Mouse (Mus musculus) forebrain, embryonic 13.5 days (tissue): Measurements from ENCODE around the gene Sos1. TPM values are rescaled to one million over a fixed set of nuclear protein-coding genes. Genes with fewer than 3 reads are reported as not detected.

Experiments used
- ATAC-seq: fragments of 200-750 bp; cut with Nextera tagmentation; 2 replicates; pipeline ENCODE4 v1.8.0; 2017
- H3K27ac ChIP-seq: fragments of 300-500 bp; sonication (generic); 2 replicates; pipeline ENCODE4 v1.5.1; 2015; ENCODE audit warnings: inconsistent platforms, mild to moderate bottlenecking, moderate library complexity
- H3K27me3 ChIP-seq: fragments of 300-500 bp; sonication (generic); 2 replicates; pipeline ENCODE4 v1.6.1; 2015; ENCODE audit warnings: mild to moderate bottlenecking, inconsistent platforms
- H3K36me3 ChIP-seq: fragments of 300-500 bp; sonication (generic); 2 replicates; pipeline ENCODE4 v1.6.1; 2015; ENCODE audit warnings: mild to moderate bottlenecking, inconsistent platforms; ENCODE audit not compliant: poor library complexity, severe bottlenecking
- H3K4me1 ChIP-seq: fragments of 300-500 bp; sonication (generic); 2 replicates; pipeline ENCODE4 v1.6.1; 2015; ENCODE audit warnings: inconsistent platforms
- H3K4me2 ChIP-seq: fragments of 300-500 bp; sonication (generic); 2 replicates; pipeline ENCODE4 v1.6.1; 2015; ENCODE audit warnings: inconsistent platforms, mild to moderate bottlenecking, moderate library complexity
- H3K4me3 ChIP-seq: fragments of 300-500 bp; sonication (generic); 2 replicates; pipeline ENCODE4 v1.5.1; 2015; ENCODE audit warnings: mild to moderate bottlenecking, inconsistent platforms
- H3K9ac ChIP-seq: fragments of 300-500 bp; sonication (generic); 2 replicates; pipeline ENCODE4 v1.6.1; 2015; ENCODE audit warnings: mild to moderate bottlenecking, inconsistent platforms
- H3K9me3 ChIP-seq: fragments of 300-500 bp; sonication (generic); replicated peaks from 2 replicates; pipeline ENCODE4 v1.6.1; 2016; ENCODE audit warnings: inconsistent platforms
- WGBS: fragments of 180-500 bp; shearing (Covaris S2); methylation state at CpG from one replicate; pipeline ENCODE4 v1.1.7; 2015; 5-methylcytosine and 5-hydroxymethylcytosine counted together
- polyA plus RNA-seq: library from polyadenylated mRNA; unstranded; fragments of >200 nt; fragmentation: Nextera tagmentation; extraction: Ambion mirVana; gene quantifications from 2 replicates; pipeline ENCODE4 v1.2.1, GENCODE M21; 2015

Gene Sos1
- polyA plus RNA-seq: 6.6 and 6.9 TPM in 2 replicates

GRCm38 (mm10) chr17:80480031-80480854 is at the start of gene Sos1:
TSS of gene Sos1 (minus strand) at chr17:80480453.
- H3K4me3 ChIP-seq: peak within 1 kb of the TSS; percentile 94
- WGBS: under 1% methylated on average over 64 of the region's 90 CpGs
- peaks cover 29% of the 10 kb centered on the region for H3K4me1 ChIP-seq
- peak within 1 kb of the TSS; percentile 97 for H3K9ac ChIP-seq
- H3K27me3 ChIP-seq: no peaks in the 10 kb centered on the region
- peak within 1 kb of the TSS; percentile 97 for H3K27ac ChIP-seq
- ATAC-seq: peak; percentile 89
- 0 out of 2 replicates have a peak, but pooled peaks cover 6% of the 10 kb centered on the region for H3K36me3 ChIP-seq
- no peaks in the 10 kb centered on the region for H3K9me3 ChIP-seq
- peak within 1 kb of the TSS; percentile 83 for H3K4me2 ChIP-seq

GRCm38 (mm10) chr17:80523231-80523630 is 43.0 kb upstream of the Sos1 start:
- no peaks in the 10 kb centered on the region for H3K27me3 ChIP-seq
- H3K4me1 ChIP-seq: no peaks in the 10 kb centered on the region
- no peak overlapping the region for H3K4me3 ChIP-seq
- no peaks in the 10 kb centered on the region for H3K36me3 ChIP-seq
- no peak overlapping the region for H3K27ac ChIP-seq
- H3K9ac ChIP-seq: no peak overlapping the region
- no peaks in the 10 kb centered on the region for H3K9me3 ChIP-seq
- 84% methylated on average over 3 of the region's 3 CpGs for WGBS
- ATAC-seq: no peak
- no peak overlapping the region for H3K4me2 ChIP-seq

- H3K27ac ChIP-seq: no peak overlapping the region
- no peaks in the 10 kb centered on the region for H3K9me3 ChIP-seq
- no peak overlapping the region for H3K4me3 ChIP-seq
- H3K36me3 ChIP-seq: no peaks in the 10 kb centered on the region
- 30% methylated on average over 7 of the region's 7 CpGs for WGBS
- H3K4me2 ChIP-seq: no peak overlapping the region
- no peak for ATAC-seq
- H3K4me1 ChIP-seq: no peaks in the 10 kb centered on the region
- H3K9ac ChIP-seq: no peak overlapping the region
- H3K27me3 ChIP-seq: no peaks in the 10 kb centered on the region
Observed at GRCm38 (mm10) chr17:80522229-80522556, 41.9 kb upstream of the Sos1 start.

- no peak for ATAC-seq
- Histone ChIP-seq H3K4me1 (no peaks in the 10 kb centered on the region), H3K27me3 (no peaks in the 10 kb centered on the region), H3K4me2 (no peak overlapping the region), H3K36me3 (no peaks in the 10 kb centered on the region), H3K4me3 (no peak overlapping the region), H3K9ac (no peak overlapping the region), H3K27ac (no peak overlapping the region), H3K9me3 (no peaks in the 10 kb centered on the region)
- WGBS: 7% methylated on average over 4 of the region's 4 CpGs
Observed at GRCm38 (mm10) chr17:80521521-80522228, 41.4 kb upstream of the Sos1 start.

- Histone ChIP-seq H3K27ac (no peak overlapping the region), H3K4me2 (no peak overlapping the region), H3K36me3 (no peaks in the 10 kb centered on the region), H3K27me3 (no peaks in the 10 kb centered on the region), H3K9ac (no peak overlapping the region), H3K9me3 (no peaks in the 10 kb centered on the region), H3K4me1 (no peaks in the 10 kb centered on the region), H3K4me3 (no peak overlapping the region)
- ATAC-seq: no peak
- 80% methylated on average over 8 of the region's 8 CpGs for WGBS
Observed at GRCm38 (mm10) chr17:80520537-80520936, 40.3 kb upstream of the Sos1 start.

GRCm38 (mm10) chr17:80518811-80519210 is 38.6 kb upstream of the Sos1 start:
- H3K9me3 ChIP-seq: no peaks in the 10 kb centered on the region
- H3K36me3 ChIP-seq: no peaks in the 10 kb centered on the region
- WGBS: 95% methylated on average over 12 of the region's 12 CpGs
- H3K9ac ChIP-seq: no peak overlapping the region
- H3K4me3 ChIP-seq: no peak overlapping the region
- H3K27ac ChIP-seq: no peak overlapping the region
- no peaks in the 10 kb centered on the region for H3K27me3 ChIP-seq
- no peak for ATAC-seq
- H3K4me1 ChIP-seq: no peaks in the 10 kb centered on the region
- no peak overlapping the region for H3K4me2 ChIP-seq

- Histone ChIP-seq H3K4me1 (no peaks in the 10 kb centered on the region), H3K36me3 (no peaks in the 10 kb centered on the region), H3K9me3 (no peaks in the 10 kb centered on the region), H3K9ac (no peak overlapping the region), H3K27me3 (no peaks in the 10 kb centered on the region), H3K4me3 (no peak overlapping the region), H3K27ac (no peak overlapping the region), H3K4me2 (no peak overlapping the region)
- WGBS: 86% methylated on average over 9 of the region's 9 CpGs
- ATAC-seq: no peak
Observed at GRCm38 (mm10) chr17:80517244-80517643, 37.0 kb upstream of the Sos1 start.

GRCm38 (mm10) chr17:80515956-80516355 is 35.7 kb upstream of the Sos1 start:
- 91% methylated on average over 9 of the region's 9 CpGs for WGBS
- no peaks in the 10 kb centered on the region for H3K9me3 ChIP-seq

GRCm38 (mm10) chr17:80515513-80515912 is 35.3 kb upstream of the Sos1 start:
- Histone ChIP-seq H3K4me1 (no peaks in the 10 kb centered on the region), H3K27me3 (no peaks in the 10 kb centered on the region), H3K36me3 (no peaks in the 10 kb centered on the region), H3K4me3 (no peak overlapping the region), H3K27ac (no peak overlapping the region), H3K9me3 (no peaks in the 10 kb centered on the region), H3K4me2 (no peak overlapping the region), H3K9ac (no peak overlapping the region)
- ATAC-seq: no peak
- WGBS: 92% methylated on average over 7 of the region's 7 CpGs

More at GRCm38 (mm10) chr17:80515956-80516355, 35.7 kb upstream of the Sos1 start:
- no peaks in the 10 kb centered on the region for H3K4me1 ChIP-seq
- no peak overlapping the region for H3K4me3 ChIP-seq
- no peak for ATAC-seq
- H3K27ac ChIP-seq: no peak overlapping the region
- no peaks in the 10 kb centered on the region for H3K27me3 ChIP-seq
- no peak overlapping the region for H3K9ac ChIP-seq
- no peak overlapping the region for H3K4me2 ChIP-seq
- no peaks in the 10 kb centered on the region for H3K36me3 ChIP-seq

- no peaks in the 10 kb centered on the region for H3K4me1 ChIP-seq
- H3K27me3 ChIP-seq: no peaks in the 10 kb centered on the region
- 90% methylated on average over 8 of the region's 8 CpGs for WGBS
- no peaks in the 10 kb centered on the region for H3K9me3 ChIP-seq
- H3K4me3 ChIP-seq: no peak overlapping the region
- no peak overlapping the region for H3K27ac ChIP-seq
- ATAC-seq: no peak
- no peak overlapping the region for H3K9ac ChIP-seq
- no peak overlapping the region for H3K4me2 ChIP-seq
- H3K36me3 ChIP-seq: no peaks in the 10 kb centered on the region
Observed at GRCm38 (mm10) chr17:80513766-80514165, 33.5 kb upstream of the Sos1 start.

- no peak for ATAC-seq
- 88% methylated on average over 3 of the region's 3 CpGs for WGBS
- no peaks in the 10 kb centered on the region for H3K36me3 ChIP-seq
- no peaks in the 10 kb centered on the region for H3K27me3 ChIP-seq
- no peak overlapping the region for H3K4me2 ChIP-seq
- no peaks in the 10 kb centered on the region for H3K9me3 ChIP-seq
- H3K27ac ChIP-seq: no peak overlapping the region
- H3K4me3 ChIP-seq: no peak overlapping the region
- H3K4me1 ChIP-seq: no peaks in the 10 kb centered on the region
- H3K9ac ChIP-seq: no peak overlapping the region
Observed at GRCm38 (mm10) chr17:80510459-80510855, 30.2 kb upstream of the Sos1 start.

GRCm38 (mm10) chr17:80509494-80510458 is 29.5 kb upstream of the Sos1 start:
- ATAC-seq: no peak
- H3K9me3 ChIP-seq: no peaks in the 10 kb centered on the region
- H3K4me1 ChIP-seq: no peaks in the 10 kb centered on the region
- no peak overlapping the region for H3K27ac ChIP-seq
- no peaks in the 10 kb centered on the region for H3K27me3 ChIP-seq
- WGBS: 68% methylated on average over 4 of the region's 4 CpGs
- H3K4me3 ChIP-seq: no peak overlapping the region
- H3K9ac ChIP-seq: no peak overlapping the region
- H3K4me2 ChIP-seq: no peak overlapping the region
- no peaks in the 10 kb centered on the region for H3K36me3 ChIP-seq
